Mouse (Mus musculus) ovary, postnatal 36 days (tissue): ENCODE measurements around the gene Fnbp1.

Experiments used
- DNase-seq: peaks from one replicate; pipeline ENCODE4 v3.0.0; 2022; ENCODE audit warnings: low spot score, mixed read lengths

Gene Fnbp1

DNA sequence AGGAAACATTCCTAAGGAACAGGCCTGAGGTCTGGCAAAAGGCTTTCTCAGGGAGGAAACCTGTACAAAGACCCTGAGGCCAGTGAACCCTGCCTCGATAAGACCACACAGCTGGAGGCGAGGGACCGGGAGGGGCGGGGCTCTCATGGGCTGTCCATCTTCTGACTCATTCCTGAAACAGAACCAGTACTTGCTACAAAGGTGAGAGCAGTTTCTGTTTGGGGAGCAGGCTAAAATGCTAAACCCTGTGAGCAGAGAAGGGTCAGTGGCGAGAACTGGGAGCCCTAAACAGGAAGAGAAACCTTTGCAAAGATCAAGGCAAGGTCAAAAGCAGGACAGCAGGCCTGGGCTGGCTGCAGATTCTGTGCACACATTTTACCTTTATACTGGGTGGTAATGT, 47.2 kb downstream of the Fnbp1 start:
- no peak for DNase-seq

DNA sequence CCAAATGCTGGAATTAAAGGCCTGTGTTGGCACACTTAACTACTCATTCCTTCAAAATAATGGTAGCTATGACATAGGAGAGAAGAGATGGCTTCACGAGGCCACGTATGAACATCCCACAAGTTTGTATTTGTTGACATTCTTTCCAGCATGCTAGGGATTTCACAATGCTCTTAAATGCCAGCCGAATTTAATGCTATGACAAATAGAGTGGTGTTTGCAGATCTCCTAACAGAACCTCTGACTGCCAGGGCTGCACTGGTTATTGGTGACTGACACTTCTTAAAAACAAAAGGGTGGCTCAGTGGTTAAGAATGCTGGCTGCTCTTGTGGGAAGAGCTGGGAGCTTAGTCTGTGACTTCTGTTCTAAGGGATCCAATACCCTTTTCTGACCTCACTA, 48.9 kb downstream of the Fnbp1 start:
- no peak for DNase-seq

DNA sequence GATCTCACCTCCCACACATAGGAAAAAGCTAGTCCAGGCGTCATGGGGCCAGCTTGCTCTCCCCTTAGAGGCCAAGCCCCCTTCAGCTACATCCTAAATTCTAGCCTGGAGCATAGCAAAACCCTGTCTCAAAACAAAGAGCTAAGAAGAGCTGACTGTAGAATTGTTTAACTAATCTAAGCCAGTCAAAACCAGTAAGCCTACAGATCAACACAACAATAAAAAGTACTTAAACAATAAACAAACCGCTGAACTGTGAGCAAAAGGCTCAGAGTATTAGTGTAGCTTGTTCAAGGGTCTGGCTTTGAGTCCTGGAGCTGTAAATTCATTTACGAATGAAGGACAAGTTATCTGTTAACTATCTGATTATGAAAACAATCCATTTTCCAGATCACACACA, 50.6 kb downstream of the Fnbp1 start:
- no peak for DNase-seq

DNA sequence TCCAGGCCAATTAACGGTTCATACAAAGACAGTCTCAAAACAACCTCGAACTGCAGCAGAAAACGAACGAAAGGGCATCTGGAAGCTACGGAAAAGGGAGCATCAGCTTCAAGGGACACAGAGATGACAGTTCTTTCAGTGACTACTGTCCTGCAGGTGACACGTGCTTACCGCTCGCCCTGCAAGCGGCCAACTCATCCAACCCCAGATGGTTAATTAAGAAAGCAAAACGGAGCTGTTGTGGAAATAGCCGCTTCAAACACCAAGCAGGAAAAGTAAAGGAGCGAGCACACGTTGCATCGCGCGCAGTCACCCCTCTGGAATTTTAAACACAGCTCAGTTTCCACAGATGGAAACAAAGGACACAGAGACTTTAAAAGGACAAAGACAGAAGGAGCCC, 52.2 kb downstream of the Fnbp1 start:
- no peak for DNase-seq

DNA sequence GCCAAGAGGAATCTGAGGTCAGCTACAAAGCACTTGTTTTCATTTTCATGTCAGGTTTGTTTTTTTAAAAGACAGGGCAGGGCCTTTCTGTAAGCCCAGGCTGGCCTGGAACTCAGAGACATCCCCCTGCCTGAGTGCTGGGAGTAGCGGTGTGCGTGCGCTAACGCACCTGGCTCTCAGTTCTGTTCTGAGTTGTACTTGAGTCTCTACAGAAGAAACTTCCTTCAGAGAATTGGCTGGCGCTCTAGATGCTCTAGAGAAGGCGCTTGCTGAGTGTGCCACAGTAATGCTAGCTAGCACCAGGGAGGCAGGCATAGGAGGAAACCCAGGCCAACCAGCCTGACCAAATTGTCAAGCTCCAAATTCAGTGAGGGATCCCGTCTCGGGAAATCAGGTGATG, 52.9 kb downstream of the Fnbp1 start:
- no peak for DNase-seq

DNA sequence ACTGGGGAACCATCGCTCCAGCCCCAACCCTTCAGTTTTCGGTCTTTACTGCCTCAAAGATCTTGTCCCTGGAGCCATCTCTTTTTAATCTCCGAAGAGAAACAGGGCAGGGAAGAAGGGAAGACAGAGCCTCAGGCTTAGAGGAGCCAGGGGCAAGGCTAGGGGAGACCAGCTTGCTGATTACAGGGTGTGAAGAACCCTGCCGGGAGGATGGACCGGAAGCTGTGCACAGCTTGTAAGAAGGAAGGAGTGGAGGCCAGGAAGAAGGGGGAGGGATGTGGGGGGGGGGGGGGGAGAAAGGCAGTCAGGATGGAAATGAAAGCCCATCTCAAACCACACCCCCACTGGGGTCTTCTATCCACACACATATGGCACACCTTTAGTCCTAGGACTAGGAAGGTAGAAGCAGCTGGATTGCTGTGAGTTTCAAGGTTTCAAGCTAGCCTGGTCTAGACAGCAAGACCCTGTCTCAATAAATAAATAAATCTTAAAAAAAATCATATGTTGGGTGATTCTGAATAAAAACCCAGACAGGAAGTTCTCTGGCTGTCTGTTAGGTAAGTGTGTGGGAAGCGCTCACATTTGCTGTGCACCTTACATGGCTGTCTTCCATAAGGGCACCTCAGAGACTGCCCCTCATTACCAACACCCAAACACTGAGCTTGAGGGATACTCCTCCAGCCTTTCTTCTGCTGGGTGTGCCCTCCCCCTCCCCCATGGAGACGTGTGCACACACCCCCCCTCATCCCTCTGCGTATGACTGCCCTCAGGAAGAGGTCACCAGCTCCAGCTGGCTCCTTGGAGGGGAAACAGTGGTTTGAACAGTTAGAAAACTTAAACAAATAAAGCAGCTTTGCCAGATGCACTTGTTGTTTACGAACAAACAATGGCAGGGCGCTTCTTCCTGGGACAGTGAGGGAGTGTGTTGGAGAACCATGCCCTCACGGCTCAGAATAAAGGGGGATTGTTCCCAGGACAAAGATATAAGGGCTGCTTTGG, 53.8 kb downstream of the Fnbp1 start:
- no peak for DNase-seq

DNA sequence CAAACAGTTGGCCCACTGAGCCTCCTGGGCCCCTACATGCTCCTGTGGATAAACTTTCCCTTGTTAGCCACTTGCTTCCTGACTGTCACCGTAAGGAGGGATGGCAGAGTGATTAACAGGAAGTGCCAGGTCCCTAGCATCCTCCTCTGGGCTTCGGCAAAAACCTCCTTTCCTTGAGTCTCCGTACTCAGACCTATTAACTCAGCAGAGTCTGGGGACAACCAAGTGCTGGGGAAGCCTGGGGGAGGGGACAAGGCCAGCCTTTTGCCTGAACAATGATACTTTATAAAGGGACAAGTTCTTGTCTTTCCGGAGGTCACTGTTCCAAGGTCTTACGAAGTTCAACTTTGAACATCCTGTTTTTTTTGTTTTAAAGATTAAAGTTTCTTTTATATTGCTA, 54.7 kb downstream of the Fnbp1 start:
- no peak for DNase-seq

DNA sequence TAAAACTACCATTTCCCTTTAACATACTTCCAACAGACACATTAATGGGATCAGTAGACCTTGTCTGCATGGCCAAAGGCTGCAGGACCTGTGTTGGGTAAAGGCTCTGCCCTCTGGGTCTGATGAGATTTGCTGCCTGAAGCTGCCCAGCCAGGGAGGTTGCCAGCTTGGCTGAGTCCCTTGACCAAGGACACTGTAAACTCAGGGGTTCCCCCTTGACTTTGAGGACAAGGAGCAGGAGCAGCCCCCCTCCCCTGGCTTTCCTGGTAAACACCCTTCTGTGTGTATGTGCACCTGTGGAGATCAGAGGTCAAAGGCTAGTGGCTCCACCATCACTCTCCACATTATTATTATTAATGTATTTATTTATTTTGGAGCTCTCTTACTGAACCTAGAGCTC, 55.3 kb downstream of the Fnbp1 start:
- no peak for DNase-seq

DNA sequence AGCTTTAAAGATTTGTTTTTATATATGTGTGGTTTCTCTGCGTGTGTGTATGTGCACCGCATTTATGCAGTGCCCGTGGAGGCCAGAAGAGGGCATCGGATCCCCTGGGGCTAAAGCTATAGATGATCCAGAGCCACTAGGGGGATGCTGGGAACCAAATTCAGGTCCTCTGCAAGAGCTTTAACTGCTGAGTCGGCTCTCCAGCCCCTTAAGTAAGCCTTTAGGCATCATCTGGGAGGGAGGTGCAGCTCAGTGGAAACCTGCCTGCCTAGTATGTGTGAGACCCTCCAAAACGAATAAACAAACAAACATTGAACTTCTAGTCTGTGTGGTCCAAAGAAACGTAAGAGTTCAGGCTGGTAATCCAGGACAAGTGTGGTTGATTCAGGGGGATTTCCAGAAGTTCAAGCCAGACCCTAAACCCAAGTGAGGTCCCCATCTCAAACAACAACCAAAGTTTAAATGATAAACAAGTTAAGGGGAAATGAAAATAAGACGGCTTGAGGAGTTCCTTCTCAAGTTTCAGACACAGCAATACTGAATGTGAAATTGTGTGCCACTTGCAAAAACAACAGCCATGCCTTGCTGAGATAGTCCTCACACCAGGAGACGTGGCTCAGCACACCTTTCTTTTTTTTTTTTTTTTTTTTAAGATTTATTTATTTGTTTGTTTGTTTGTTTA, 57.5 kb downstream of the Fnbp1 start:
- DNase-seq: no peak

DNA sequence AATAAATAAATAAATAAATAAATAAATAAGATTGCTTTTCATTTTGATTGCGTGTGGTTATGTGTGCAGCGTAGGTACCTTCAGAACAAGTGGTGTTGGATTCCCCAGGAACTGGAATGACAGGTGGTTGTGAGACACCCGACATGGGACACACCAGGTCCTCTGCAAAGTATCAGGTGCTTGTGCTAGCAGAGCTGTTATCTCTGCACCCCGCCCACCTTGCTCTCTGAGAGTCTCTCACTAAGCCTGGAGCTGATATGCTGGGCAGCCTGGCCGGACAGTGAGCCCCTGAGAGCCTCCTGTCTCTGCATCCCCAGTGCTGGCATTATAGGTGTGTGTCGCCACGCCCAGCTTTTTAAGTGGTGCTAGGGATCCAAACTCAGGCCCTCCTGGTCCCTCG, 58.4 kb downstream of the Fnbp1 start:
- no peak for DNase-seq

DNA sequence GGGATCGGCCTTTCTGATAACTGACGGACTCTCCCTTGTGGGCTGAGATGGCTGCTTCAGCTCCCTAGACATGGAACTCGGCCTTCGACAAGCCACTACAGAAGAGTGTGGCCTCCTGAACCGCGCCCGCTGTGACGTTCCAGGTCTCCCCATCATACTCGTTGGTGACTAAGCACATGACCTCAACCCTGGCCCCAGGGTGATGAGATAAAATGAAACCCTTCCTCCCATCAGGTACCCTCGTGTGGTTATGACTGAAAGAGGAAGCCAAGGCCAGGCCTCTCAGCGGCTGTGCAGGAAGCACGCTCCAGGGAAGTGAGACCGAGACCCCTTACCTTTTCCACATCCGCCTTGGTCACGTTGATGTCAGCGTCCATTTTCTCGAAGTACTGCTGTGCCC, 59.2 kb downstream of the Fnbp1 start:
- no peak for DNase-seq

DNA sequence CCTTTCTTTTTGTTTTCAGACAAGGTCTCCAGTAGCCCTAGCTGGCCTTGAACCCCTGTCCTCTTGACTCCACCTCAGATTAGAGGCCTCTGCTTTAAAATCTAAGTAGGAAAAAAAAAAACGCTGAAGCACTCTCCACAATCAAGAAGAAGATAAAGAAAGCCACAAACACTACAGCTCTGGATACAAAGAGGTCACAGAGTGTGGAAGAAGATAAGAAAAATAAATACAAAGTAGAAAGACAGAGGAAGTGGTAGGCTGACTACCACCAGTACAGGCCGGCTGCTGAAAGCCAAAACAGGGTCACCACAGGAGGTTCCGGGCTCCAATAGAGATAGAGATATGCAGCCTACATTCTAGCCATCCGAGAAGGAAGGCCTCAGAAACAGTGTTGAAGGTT, 60.5 kb downstream of the Fnbp1 start:
- DNase-seq: no peak

DNA sequence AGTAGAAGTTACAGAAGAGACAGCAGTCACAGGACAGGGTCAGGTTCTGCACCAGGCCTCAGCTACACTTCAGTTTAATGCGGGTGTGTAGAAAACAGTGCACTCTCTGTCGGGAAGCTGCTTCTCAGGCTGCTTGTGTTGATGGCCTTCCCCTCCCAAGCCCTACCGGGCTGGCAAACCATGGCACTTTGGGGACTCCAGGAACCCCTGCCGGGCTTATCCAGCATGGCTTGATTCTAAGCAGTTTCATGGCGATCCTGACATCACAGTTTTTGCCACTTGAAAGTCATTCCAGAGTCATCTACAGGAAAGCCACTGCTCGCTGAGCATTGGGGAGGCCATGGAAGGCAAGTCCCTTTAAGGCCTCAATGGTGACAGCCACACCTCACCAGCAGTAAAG, 62.7 kb downstream of the Fnbp1 start:
- DNase-seq: no peak

DNA sequence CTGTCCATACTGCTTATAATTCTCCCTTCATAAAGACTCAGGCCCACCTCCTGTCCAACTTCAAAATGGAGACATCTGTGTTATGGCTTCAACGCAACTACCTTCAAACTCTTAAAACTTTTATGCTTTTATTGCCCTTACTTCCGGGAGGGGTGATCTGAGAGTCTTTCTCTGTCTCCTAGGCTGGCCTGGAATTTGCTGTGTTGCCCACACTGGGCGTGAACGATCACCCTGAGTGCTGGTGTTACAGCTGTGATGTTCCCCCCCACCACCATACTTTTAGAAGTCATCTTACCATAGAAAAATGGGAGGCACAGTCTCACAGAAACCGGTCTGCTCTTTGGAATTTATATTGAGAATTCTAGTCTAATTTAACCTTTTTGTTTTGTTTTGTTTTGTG, 64.2 kb downstream of the Fnbp1 start:
- DNase-seq: no peak

DNA sequence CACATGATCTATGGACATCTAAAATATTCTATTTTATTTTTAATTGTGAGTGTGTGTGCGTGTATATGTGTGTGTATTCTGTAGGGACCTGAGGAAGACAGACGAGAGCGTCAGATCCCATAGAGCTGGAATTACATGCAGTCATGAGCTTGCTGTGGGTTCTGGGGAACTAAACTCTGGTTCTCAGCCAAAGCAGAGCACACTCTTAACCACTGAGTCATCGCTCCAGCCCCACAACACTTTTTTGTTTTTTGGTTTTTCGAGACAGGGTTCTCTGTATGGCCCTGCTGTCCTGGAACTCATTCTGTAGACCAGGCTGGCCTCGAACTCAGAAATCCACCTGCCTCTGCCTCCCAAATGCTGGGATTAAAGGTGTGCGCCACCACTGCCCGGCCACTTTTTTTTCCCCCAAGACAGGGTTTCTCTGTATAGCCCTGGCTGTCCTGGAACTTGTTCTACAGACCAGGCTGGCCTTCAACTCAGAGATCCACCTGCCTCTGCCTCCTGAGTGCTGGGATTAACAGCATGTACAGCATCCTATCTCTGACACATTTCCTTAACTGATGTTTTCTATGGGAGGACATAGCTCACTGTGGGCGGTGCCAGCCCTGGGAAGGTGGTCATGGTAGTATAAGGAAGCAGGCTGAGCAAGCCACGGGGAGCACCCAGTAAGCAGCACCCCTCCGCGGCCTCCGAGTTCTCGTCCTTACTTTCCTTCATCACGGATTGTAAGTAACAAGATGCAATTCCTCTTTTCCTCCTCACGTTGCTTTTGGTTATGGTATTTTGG, 65.3 kb downstream of the Fnbp1 start:
- no peak for DNase-seq

DNA sequence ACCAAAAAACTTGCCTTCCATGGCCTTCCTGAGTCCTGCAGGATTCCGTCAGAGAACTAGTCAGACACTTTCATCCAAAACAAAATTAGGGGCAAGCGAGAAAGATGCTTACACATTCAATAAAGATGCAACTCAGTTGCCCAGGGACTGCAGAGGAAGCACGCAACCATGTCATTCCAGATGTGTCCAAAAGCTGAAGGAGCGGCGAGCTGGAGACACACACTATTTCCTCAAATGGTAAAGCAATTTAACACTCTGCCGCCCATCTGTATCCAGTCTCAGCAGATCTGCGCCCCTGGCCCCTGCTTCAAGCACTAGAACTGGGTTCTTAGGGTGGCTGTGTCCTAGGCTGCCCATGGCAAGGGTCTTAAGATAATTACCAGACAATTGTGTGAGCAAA, 66.0 kb downstream of the Fnbp1 start:
- no peak for DNase-seq

DNA sequence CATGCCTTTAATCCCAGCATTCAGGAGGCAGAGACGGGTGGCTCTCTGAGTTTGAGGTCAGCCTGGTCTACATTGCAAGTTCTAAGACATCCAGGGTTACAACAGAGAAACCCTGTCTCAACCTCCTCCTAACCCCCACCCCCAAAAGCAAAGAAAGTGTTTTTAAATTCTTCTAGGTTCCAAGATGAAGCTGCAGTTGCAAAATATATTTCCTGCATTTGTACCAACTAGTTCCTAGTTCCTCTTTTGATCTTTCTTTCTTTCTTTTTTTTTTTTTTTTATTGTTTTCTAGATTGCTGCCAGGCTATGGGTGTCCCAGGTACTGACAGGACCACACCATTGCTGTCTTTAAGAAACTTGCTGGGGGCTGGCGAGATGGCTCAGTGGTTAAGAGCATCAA, 66.6 kb downstream of the Fnbp1 start:
- DNase-seq: no peak

DNA sequence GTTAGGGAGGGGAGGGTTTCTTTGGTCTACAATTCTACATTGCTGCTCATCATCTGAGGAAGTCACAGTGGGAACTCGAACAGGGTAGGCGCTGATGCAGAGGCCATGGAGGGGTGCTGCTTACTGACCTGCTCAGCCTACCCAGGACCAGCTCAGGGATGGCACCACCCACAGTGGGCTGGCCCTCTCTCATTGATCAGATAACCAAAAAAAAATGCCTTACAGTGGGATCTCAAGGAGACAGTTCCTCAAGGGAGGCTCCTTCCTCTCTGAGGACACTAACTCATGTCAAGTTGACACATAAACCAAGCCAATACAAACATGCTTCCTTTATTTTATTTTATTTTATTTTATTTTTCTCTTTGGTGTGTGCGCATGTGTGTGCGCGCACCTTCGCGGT, 72.3 kb downstream of the Fnbp1 start:
- DNase-seq: no peak

DNA sequence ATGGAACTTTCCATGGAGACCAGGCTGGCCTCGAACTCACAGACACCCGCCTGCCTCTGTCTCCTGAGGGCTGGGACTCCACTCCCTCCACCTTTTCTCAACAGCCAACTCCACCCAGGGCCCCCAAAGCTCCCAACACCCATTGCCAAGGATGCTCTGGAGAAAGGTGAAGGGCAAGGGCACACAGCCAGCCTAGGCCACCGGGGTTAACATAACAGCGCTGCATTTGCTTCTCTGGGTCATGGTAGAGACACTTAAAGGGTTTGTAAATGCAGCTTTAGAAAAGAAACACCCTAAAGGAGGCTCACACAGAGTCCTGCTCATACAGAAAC, 72.7 kb downstream of the Fnbp1 start:
- no peak for DNase-seq

DNA sequence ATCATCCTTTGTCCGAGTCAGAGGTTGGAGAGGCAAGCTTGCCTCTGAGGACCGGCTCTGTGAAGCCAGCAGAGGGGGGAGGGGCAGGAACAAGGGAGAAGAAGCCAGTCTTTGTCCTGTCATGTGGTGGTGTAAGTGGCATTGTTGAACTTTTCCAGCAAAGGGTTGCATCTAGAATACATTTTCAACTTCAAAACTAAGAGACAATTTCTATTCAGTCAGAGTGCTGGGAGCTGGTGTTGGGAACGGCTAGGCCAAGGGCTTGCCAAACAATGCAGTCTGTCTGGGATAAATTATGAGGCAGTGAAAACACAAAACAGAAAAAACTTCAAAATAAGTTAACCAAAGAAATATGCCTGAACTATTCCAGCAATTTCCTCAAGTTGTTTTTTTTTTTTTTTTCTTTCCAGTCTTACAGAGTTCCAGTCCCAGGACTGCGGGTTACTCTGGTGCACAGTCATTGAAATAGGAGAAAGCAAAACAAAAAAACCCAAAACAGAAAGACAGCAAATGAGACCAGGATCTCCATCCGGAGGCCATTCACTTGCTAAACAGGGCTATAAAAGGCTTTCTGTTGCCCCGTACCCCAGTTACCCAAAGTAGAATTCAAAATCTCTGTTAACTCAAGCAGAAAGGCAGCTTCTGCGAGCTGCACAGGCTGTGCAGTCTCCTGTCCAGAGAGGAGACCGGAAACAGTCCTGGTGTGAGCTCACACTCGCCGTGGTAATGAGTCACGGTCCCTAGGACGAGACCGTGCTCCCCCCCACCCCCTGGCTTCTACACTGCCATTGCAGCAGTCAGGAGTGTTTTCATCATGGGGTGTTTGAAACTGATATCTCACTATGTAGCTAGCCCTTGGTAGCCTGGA, 73.3 kb downstream of the Fnbp1 start:
- no peak for DNase-seq

DNA sequence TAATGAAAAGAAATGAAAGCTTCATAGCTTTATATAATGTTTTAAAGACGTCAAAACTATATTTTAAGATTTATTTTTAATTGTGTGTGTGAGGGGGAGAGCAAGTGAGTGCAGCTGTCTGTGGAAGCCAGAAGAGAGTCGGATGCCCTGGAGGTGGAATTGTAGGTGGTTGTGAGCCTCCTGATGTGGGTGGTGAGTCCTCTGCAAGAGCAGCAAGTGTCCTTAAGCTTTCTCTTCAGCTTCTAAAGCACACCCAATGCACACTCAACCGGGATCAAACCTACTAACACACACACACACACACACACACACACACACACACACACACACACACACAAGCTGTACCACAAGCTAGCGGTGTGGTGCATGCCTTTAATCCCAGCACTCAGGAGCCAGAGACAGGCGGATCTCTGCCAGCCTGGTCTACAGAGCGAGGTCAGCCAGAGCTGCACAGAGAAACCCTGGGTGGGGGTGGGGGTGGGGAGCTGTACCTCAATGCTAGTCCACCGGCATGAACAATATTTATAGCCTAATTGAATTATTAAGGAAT, 74.0 kb downstream of the Fnbp1 start:
- DNase-seq: no peak
